Mouse (Mus musculus) left cerebral cortex, adult 11 months (tissue): ENCODE measurements around the gene Gm3002.
"Not testable (repeated sequence)": the region's sequence is repeated elsewhere in the genome, so short reads cannot be mapped to it uniquely, and the experiment has no call there.

Source experiments
- DNase-seq: peaks from one replicate; pipeline ENCODE4 v3.0.0; 2022; ENCODE audit warnings: low spot score

Gene Gm3002

DNA sequence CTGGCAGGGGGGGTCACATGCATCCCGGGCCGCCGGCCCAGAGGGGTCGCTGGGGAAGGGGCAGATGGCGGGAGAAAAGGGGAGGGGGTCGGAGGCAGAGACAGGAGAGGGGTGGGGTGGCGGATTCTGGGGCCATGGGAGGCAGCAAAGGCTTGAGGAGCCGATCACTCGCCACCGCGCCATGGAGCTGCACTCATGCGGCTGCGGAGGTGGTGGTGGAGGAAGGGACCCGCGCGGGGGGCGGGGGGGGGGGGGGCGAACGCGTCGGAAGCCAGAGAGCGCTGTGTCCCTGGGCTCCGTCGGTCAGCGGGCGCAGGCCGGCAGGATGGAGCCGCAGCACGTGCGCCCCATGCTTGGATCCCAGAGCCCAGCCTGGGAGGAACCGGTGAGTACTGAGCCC lies at the start of gene Gm3002:
TSS of gene Gm3002 (plus strand) at position 301 of the 400 bp plus-strand sequence.
- not testable (repeated sequence) for DNase-seq

GRCm38 (mm10) chr14:3845945-3846344 lies 36.1 kb downstream of the Gm3002 start, which contains the start of gene Gm3033:
Gm3033 (plus strand) TSS chr14:3846245.
- DNase-seq, result not testable (repeated sequence)

DNA sequence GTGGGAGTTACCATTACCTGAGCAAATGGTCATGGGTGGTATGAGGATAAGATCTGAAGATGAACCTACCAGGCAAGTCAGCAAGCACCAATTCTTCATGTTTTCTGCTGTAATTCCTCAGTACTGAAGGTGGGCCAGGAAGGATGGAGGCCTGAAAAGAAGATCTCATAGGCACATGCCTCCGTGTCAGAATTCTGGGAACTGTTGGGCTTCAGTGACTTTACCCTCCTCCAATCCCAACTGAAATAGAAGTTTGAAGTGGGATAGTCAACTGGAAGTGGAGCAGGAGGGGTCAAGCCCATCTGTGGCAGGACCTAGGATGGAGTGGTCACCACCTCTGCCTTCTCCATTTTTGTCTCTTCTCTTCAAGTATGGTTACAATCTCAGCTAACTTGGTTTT lies 74.0 kb downstream of the Gm3002 start, which contains the start of gene Gm2916:
TSS of gene Gm2916 (plus strand) at position 301 of the 400 bp plus-strand sequence.
- DNase-seq, result not testable (repeated sequence)

DNA sequence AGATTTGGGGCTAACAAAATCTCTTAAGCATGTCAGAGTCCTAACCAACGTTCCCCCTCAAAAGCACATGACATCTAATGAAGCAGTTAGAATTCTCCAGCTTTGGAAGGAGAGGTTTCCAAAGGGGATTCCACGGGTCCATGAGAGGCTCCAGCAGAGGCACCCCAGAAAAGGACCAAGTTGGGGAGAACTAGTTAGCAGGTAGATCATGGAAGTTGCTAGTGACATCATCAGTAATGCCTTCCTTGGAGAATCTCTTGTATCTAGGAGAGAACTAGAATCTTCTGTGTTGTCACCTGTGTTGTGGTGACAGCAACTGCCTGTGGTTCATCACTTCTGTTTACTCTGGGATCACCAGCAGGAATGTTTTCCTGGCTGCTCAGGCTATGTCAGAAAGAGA lies 121.6 kb downstream of the Gm3002 start, which contains the start of gene Gm3029:
TSS of gene Gm3029 (plus strand) at position 301 of the 400 bp plus-strand sequence.
- DNase-seq, result not testable (repeated sequence)

DNA sequence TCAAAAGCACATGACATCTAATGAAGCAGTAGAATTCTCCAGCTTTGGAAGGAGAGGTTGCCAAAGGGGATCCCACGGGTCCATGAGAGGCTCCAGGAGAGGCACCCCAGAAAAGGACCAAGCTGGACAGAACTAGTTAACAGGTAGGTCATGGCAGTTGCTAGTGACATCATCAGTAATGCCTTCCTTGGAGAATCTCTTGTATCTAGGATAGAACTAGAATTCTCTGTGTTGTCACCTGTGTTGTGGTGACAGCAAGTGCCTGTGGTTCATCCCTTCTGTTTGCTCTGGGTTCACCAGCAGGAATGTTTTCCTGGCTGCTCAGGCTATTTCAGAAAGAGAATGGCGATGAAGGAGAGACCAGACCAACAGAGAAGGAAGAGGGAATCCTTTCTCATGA lies 153.4 kb downstream of the Gm3002 start, which contains the start of gene Gm3095:
TSS of gene Gm3095 (plus strand) at position 301 of the 400 bp plus-strand sequence.
- DNase-seq, result not testable (repeated sequence)

DNA sequence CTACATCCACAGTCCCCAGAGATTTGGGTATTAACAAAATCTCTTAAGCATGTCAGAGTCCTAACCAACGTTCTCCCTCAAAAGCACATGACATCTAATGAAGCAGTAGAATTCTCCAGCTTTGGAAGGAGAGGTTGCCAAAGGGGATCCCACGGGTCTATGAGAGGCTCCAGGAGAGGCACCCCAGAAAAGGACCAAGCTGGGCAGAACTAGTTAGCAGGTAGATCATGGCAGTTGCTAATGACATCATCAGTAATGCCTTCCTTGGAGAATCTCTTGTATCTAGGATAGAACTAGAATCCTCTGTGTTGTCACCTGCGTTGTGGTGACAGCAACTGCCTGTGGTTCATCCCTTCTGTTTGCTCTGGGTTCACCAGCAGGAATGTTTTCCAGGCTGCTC lies 188.2 kb downstream of the Gm3002 start, which contains the start of gene Gm3099:
TSS of gene Gm3099 (plus strand) at position 301 of the 400 bp plus-strand sequence.
- DNase-seq, result not testable (repeated sequence)
